Mouse (Mus musculus) liver, embryonic 14.5 days (tissue): ENCODE measurements at regions not wholly inside any gene's neighbourhood (a gene's known extent, or its start where the extent isn't known, plus 50 kb on each side); places are given as distances from the start of the nearest gene placed in this dataset.

Experiments
- CTCF ChIP-seq: IDR thresholded peaks from 2 replicates; pipeline ENCODE4 v1.5.1; 2016; ENCODE audit warnings: antibody characterized with exemption, low read depth, control low read depth
- EP300 ChIP-seq: IDR thresholded peaks from 2 replicates; pipeline ENCODE4 v1.6.1; 2016; ENCODE audit warnings: antibody characterized with exemption, low read depth

DNA sequence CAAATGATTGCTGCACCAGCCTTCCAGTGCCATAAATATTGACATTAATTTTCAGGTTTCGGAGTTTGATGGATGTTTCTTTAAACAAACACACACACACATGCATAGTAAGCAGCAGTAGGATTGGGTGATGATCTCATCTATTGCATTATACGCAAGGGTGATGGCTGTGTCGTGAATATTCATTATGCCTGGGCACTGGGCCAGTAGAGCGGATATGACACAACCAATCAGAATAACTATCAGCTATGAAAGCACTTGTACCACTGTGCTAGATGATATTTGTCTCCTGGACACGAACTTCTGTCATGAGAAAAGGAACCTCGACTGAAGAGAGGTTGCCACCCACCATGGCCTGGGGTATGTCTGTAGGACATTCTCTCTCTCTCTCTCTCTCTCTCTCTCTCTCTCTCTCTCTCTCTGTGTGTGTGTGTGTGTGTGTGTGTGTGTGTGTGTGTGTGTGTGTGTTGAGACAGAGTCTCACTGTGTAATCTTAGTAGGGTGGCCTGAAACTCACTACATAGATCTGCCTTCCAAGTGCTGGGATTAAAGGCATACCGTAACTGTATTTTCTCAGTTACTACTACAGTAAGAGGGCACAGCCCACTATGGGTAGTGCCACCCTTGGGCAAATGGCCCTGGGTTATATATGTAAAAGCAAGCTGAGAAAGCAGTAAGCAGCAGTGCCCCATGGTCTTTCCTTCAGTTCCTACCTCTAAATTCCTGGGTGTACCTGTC is 94.7 kb upstream of the Nampt start:
- TF ChIP-seq EP300 (no peak), CTCF (no peak)
